Mouse (Mus musculus): Measurements from ENCODE around the gene Pex6. TPM values are rescaled to one million over a fixed set of nuclear protein-coding genes. Genes with fewer than 3 reads are reported as not detected.

Pex6 gene
- polyA plus RNA-seq, 1 experiment: 68.2 TPM

- Histone ChIP-seq H3K36me3 (ENCODE audit: control insufficient read depth, insufficient read depth, low read length) (no peaks in the 10 kb centered on the region), H3K4me3 (ENCODE audit: insufficient read depth, low read depth, low read length) (no peak overlapping the region), H3K27ac (ENCODE audit: insufficient read depth, low read depth, low read length) (no peak overlapping the region), H3K4me1 (ENCODE audit: control insufficient read depth, insufficient read depth, low read length) (peaks cover 4% of the 10 kb centered on the region; the same call in 1 of the 2 replicates), H3K27me3 (replicated peaks; ENCODE audit: control insufficient read depth, insufficient read depth, low read length) (no peaks in the 10 kb centered on the region)
- DNase-seq: no peak
- TF ChIP-seq POLR2A (IDR thresholded peaks at IDR 0.05; ENCODE audit: low read depth, low read length) (no peak), CTCF (conservative IDR thresholded peaks at IDR 0.05; ENCODE audit: insufficient read depth, insufficient read length, low read depth, low read length) (no peak)
- WGBS: 78% methylated on average over 8 of the region's 8 CpGs
These were observed 36.0 kb downstream of the Pex6 start for GRCm38 (mm10) chr17:46747234-46747633.

GRCm38 (mm10) chr17:46747806-46748205, 36.5 kb downstream of the Pex6 start:
- Histone ChIP-seq H3K4me3 (ENCODE audit: insufficient read depth, low read depth, low read length) (no peak overlapping the region), H3K4me1 (ENCODE audit: control insufficient read depth, insufficient read depth, low read length) (peaks cover 4% of the 10 kb centered on the region; the same call in 1 of the 2 replicates), H3K27me3 (replicated peaks; ENCODE audit: control insufficient read depth, insufficient read depth, low read length) (no peaks in the 10 kb centered on the region), H3K27ac (ENCODE audit: insufficient read depth, low read depth, low read length) (no peak overlapping the region), H3K36me3 (ENCODE audit: control insufficient read depth, insufficient read depth, low read length) (no peaks in the 10 kb centered on the region)
- peak; percentile 36 for DNase-seq
- WGBS: 79% methylated on average over 2 of the region's 2 CpGs
- no peak for TF ChIP-seq CTCF (conservative IDR thresholded peaks at IDR 0.05; ENCODE audit: insufficient read depth, insufficient read length, low read depth, low read length)
- no peak for TF ChIP-seq POLR2A (IDR thresholded peaks at IDR 0.05; ENCODE audit: low read depth, low read length)

GRCm38 (mm10) chr17:46749282-46749681, 38.0 kb downstream of the Pex6 start:
- H3K4me1 ChIP-seq (ENCODE audit: control insufficient read depth, insufficient read depth, low read length): peaks cover 4% of the 10 kb centered on the region; the same call in 1 of the 2 replicates
- WGBS: 89% methylated on average over 5 of the region's 5 CpGs

GRCm38 (mm10) chr17:46750580-46750979, 39.3 kb downstream of the Pex6 start:
- no peak overlapping the region for H3K27ac ChIP-seq (ENCODE audit: insufficient read depth, low read depth, low read length)
- WGBS: 92% methylated on average over 4 of the region's 4 CpGs
- H3K27me3 ChIP-seq (replicated peaks; ENCODE audit: control insufficient read depth, insufficient read depth, low read length): no peaks in the 10 kb centered on the region
- TF ChIP-seq POLR2A (IDR thresholded peaks at IDR 0.05; ENCODE audit: low read depth, low read length) (no peak), CTCF (conservative IDR thresholded peaks at IDR 0.05; ENCODE audit: insufficient read depth, insufficient read length, low read depth, low read length) (no peak)
- no peak overlapping the region for H3K4me3 ChIP-seq (ENCODE audit: insufficient read depth, low read depth, low read length)
- DNase-seq: no peak
- H3K4me1 ChIP-seq (ENCODE audit: control insufficient read depth, insufficient read depth, low read length): peaks cover 4% of the 10 kb centered on the region; the same call in 1 of the 2 replicates
- no peaks in the 10 kb centered on the region for H3K36me3 ChIP-seq (ENCODE audit: control insufficient read depth, insufficient read depth, low read length)

More at GRCm38 (mm10) chr17:46749282-46749681, 38.0 kb downstream of the Pex6 start:
- Histone ChIP-seq H3K27me3 (replicated peaks; ENCODE audit: control insufficient read depth, insufficient read depth, low read length) (no peaks in the 10 kb centered on the region), H3K27ac (ENCODE audit: insufficient read depth, low read depth, low read length) (no peak overlapping the region), H3K36me3 (ENCODE audit: control insufficient read depth, insufficient read depth, low read length) (no peaks in the 10 kb centered on the region), H3K4me3 (ENCODE audit: insufficient read depth, low read depth, low read length) (no peak overlapping the region)
- no peak for DNase-seq
- TF ChIP-seq POLR2A (IDR thresholded peaks at IDR 0.05; ENCODE audit: low read depth, low read length): no peak
- TF ChIP-seq CTCF (conservative IDR thresholded peaks at IDR 0.05; ENCODE audit: insufficient read depth, insufficient read length, low read depth, low read length): no peak

- no peaks in the 10 kb centered on the region for H3K36me3 ChIP-seq (ENCODE audit: control insufficient read depth, insufficient read depth, low read length)
- peak overlapping the region; percentile 53; the same call in 1 of the 2 replicates for H3K27ac ChIP-seq (ENCODE audit: insufficient read depth, low read depth, low read length)
- H3K27me3 ChIP-seq (replicated peaks; ENCODE audit: control insufficient read depth, insufficient read depth, low read length): no peaks in the 10 kb centered on the region
- H3K4me1 ChIP-seq (ENCODE audit: control insufficient read depth, insufficient read depth, low read length): peaks cover 4% of the 10 kb centered on the region; the same call in 1 of the 2 replicates
- no peak for DNase-seq
- H3K4me3 ChIP-seq (ENCODE audit: insufficient read depth, low read depth, low read length): peak overlapping the region; percentile 80
- no peak for TF ChIP-seq POLR2A (IDR thresholded peaks at IDR 0.05; ENCODE audit: low read depth, low read length)
- 13% methylated on average over 16 of the region's 16 CpGs for WGBS
These were observed 40.0 kb downstream of the Pex6 start for GRCm38 (mm10) chr17:46751056-46751793.

GRCm38 (mm10) chr17:46751794-46752556, 40.7 kb downstream of the Pex6 start, which contains the start of gene Cnpy3:
Gene Cnpy3 (minus strand): TSS chr17:46752214.
- DNase-seq: peak; percentile 99
- under 1% methylated on average over 58 of the region's 58 CpGs for WGBS

GRCm38 (mm10) chr17:46758753-46759152, 47.5 kb downstream of the Pex6 start:
- no peak overlapping the region for H3K4me3 ChIP-seq (ENCODE audit: insufficient read depth, low read depth, low read length)
- no peak for DNase-seq
- 88% methylated on average over 12 of the region's 12 CpGs for WGBS
- no peaks in the 10 kb centered on the region for H3K27me3 ChIP-seq (replicated peaks; ENCODE audit: control insufficient read depth, insufficient read depth, low read length)
- H3K36me3 ChIP-seq (ENCODE audit: control insufficient read depth, insufficient read depth, low read length): no peaks in the 10 kb centered on the region
- no peaks in the 10 kb centered on the region for H3K4me1 ChIP-seq (ENCODE audit: control insufficient read depth, insufficient read depth, low read length)
- H3K27ac ChIP-seq (ENCODE audit: insufficient read depth, low read depth, low read length): no peak overlapping the region
- TF ChIP-seq POLR2A (IDR thresholded peaks at IDR 0.05; ENCODE audit: low read depth, low read length) (no peak), CTCF (conservative IDR thresholded peaks at IDR 0.05; ENCODE audit: insufficient read depth, insufficient read length, low read depth, low read length) (no peak)

More at GRCm38 (mm10) chr17:46751794-46752556, 40.7 kb downstream of the Pex6 start, which contains the start of gene Cnpy3:
- Histone ChIP-seq H3K4me1 (ENCODE audit: control insufficient read depth, insufficient read depth, low read length) (peaks cover 4% of the 10 kb centered on the region; the same call in 1 of the 2 replicates), H3K36me3 (ENCODE audit: control insufficient read depth, insufficient read depth, low read length) (no peaks in the 10 kb centered on the region), H3K4me3 (ENCODE audit: insufficient read depth, low read depth, low read length) (peak within 1 kb of the TSS; percentile 80), H3K27ac (ENCODE audit: insufficient read depth, low read depth, low read length) (peak within 1 kb of the TSS; percentile 64; the same call in 1 of the 2 replicates), H3K27me3 (replicated peaks; ENCODE audit: control insufficient read depth, insufficient read depth, low read length) (no peaks in the 10 kb centered on the region)
- TF ChIP-seq CTCF (conservative IDR thresholded peaks at IDR 0.05; ENCODE audit: insufficient read depth, insufficient read length, low read depth, low read length): no peak
- peak; percentile 42 for TF ChIP-seq POLR2A (IDR thresholded peaks at IDR 0.05; ENCODE audit: low read depth, low read length)
